Mouse (Mus musculus): ENCODE results near the gene Snx33.
A peak's percentile ranks its signal among the peaks of the same experiment; 100 is the strongest.

DNA sequence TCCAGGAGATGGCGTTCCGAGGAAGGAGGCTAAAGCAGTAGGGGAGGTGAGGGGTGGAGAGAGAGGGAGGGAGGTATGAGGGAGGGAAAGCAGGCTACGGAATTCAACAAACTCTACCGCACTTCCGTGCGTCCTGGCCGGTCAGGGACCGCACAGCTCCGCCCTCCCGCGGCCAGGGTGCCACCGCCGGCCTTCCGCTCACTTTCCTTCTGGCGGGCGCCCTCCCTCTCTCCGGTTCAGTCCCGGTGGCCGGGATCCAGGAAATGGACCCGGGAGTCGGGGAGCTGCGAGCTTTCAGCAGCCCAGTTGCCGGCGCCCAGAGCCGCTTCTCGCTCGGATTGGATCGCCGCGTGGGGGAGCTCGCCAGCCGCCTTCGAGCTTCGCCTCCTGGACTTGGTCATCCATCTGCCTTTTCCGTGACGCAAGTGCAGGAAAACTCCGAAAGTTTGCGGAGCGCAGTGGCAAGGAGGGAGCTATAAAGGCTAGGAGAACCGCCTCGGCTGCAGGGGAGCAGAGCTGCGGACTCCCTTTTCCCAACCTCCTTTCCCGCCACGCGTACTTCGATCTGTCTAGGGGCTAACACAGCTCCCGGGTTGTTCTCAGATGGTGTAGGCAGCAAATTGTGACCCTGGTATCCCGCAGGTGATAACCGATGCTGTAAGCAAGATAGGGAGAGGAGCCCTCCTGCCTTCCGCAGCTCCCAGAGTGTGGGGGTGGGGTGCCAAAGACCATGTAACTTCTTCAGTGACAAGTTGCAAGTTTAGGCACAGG, at the start of gene Snx33:
- peak; percentile 73 for TF ChIP-seq CTCF (IDR thresholded peaks at IDR 0.05)
- no peak for TF ChIP-seq EP300 (IDR thresholded peaks at IDR 0.05)
